Mouse (Mus musculus) hindbrain, embryonic 12.5 days (tissue): ENCODE measurements around the gene Phf2. TPM values are rescaled to one million over a fixed set of nuclear protein-coding genes. Genes with fewer than 3 reads are reported as not detected.
A peak's percentile ranks its signal among the peaks of the same experiment; 100 is the strongest.

Experiments used
- ATAC-seq: fragments of 200-750 bp; cut with Nextera tagmentation; 2 replicates; pipeline ENCODE4 v1.8.0; 2017; ENCODE audit warnings: moderate TSS enrichment; ENCODE audit not compliant: low FRiP score
- H3K27ac ChIP-seq: fragments of 300-500 bp; sonication (generic); 2 replicates; pipeline ENCODE4 v1.5.1; 2016; ENCODE audit warnings: mild to moderate bottlenecking
- H3K27me3 ChIP-seq: fragments of 300-500 bp; sonication (generic); 2 replicates; pipeline ENCODE4 v1.6.1; 2016; ENCODE audit warnings: mild to moderate bottlenecking
- H3K36me3 ChIP-seq: fragments of 300-500 bp; sonication (generic); 2 replicates; pipeline ENCODE4 v1.6.1; 2016; ENCODE audit warnings: mild to moderate bottlenecking
- H3K4me1 ChIP-seq: fragments of 300-500 bp; sonication (generic); 2 replicates; pipeline ENCODE4 v1.6.1; 2016
- H3K4me2 ChIP-seq: fragments of 300-500 bp; sonication (generic); replicated peaks from 2 replicates; pipeline ENCODE4 v1.6.1; 2016; ENCODE audit warnings: mild to moderate bottlenecking
- H3K4me3 ChIP-seq: fragments of 300-500 bp; sonication (generic); 2 replicates; pipeline ENCODE4 v1.5.1; 2016; ENCODE audit warnings: mild to moderate bottlenecking
- H3K9ac ChIP-seq: fragments of 300-500 bp; sonication (generic); 2 replicates; pipeline ENCODE4 v1.6.1; 2016; ENCODE audit warnings: mild to moderate bottlenecking, moderate library complexity
- H3K9me3 ChIP-seq: fragments of 300-500 bp; sonication (generic); replicated peaks from 2 replicates; pipeline ENCODE4 v1.6.1; 2016; ENCODE audit warnings: mild to moderate bottlenecking
- WGBS: fragments of 180-500 bp; shearing (Covaris S2); methylation state at CpG from one replicate; pipeline ENCODE4 v1.1.7; 2016; 5-methylcytosine and 5-hydroxymethylcytosine counted together
- polyA plus RNA-seq: library from polyadenylated mRNA; unstranded; fragments of >200 nt; fragmentation: Nextera tagmentation; extraction: Ambion mirVana; gene quantifications from 2 replicates; pipeline ENCODE4 v1.2.1, GENCODE M21; 2016

Gene Phf2
- polyA plus RNA-seq, 1 experiment from 2014 or later, result 10.7 TPM

- H3K9ac ChIP-seq, result no peak overlapping the region
- no peak overlapping the region for H3K4me3 ChIP-seq
- no peak for ATAC-seq
- H3K4me1 ChIP-seq, result peaks cover 65% of the 10 kb centered on the region
- H3K27ac ChIP-seq, result peak overlapping the region; percentile 64
- no peaks in the 10 kb centered on the region for H3K27me3 ChIP-seq
- no peaks in the 10 kb centered on the region for H3K9me3 ChIP-seq
- no peak overlapping the region for H3K4me2 ChIP-seq
- H3K36me3 ChIP-seq, result no peaks in the 10 kb centered on the region
- 19% methylated on average over 2 of the region's 2 CpGs for WGBS
These were observed 17.4 kb downstream of the Phf2 start for GRCm38 (mm10) chr13:48853475-48853874.

GRCm38 (mm10) chr13:48852859-48853258 lies 18.1 kb downstream of the Phf2 start:
- no peak for ATAC-seq
- Histone ChIP-seq H3K27me3 (no peaks in the 10 kb centered on the region), H3K36me3 (no peaks in the 10 kb centered on the region), H3K9me3 (no peaks in the 10 kb centered on the region), H3K4me3 (no peak overlapping the region), H3K27ac (no peak overlapping the region), H3K4me2 (no peak overlapping the region), H3K4me1 (peaks cover 59% of the 10 kb centered on the region), H3K9ac (no peak overlapping the region)
- 78% methylated on average over 3 of the region's 3 CpGs for WGBS

- no peak overlapping the region for H3K9ac ChIP-seq
- ATAC-seq, result no peak
- WGBS, result 90% methylated on average over 5 of the region's 5 CpGs
- H3K36me3 ChIP-seq, result no peaks in the 10 kb centered on the region
- no peaks in the 10 kb centered on the region for H3K27me3 ChIP-seq
- no peak overlapping the region for H3K27ac ChIP-seq
- no peak overlapping the region for H3K4me2 ChIP-seq
- H3K4me1 ChIP-seq, result peaks cover 48% of the 10 kb centered on the region
- H3K4me3 ChIP-seq, result no peak overlapping the region
- no peaks in the 10 kb centered on the region for H3K9me3 ChIP-seq
These were observed 19.2 kb downstream of the Phf2 start for GRCm38 (mm10) chr13:48851719-48852118.

GRCm38 (mm10) chr13:48850771-48851170 lies 20.1 kb downstream of the Phf2 start:
- Histone ChIP-seq H3K4me2 (no peak overlapping the region), H3K4me1 (peaks cover 40% of the 10 kb centered on the region), H3K4me3 (no peak overlapping the region), H3K9ac (0 out of 2 replicates have a peak overlapping the region, but pooled peaks have one; percentile 18), H3K27me3 (no peaks in the 10 kb centered on the region), H3K9me3 (no peaks in the 10 kb centered on the region), H3K27ac (0 out of 2 replicates have a peak overlapping the region, but pooled peaks have one; percentile 23), H3K36me3 (no peaks in the 10 kb centered on the region)
- 87% methylated on average over 8 of the region's 8 CpGs for WGBS
- no peak for ATAC-seq

- H3K27ac ChIP-seq, result no peak overlapping the region
- no peak overlapping the region for H3K4me3 ChIP-seq
- H3K9ac ChIP-seq, result 0 out of 2 replicates have a peak overlapping the region, but pooled peaks have one; percentile 9
- no peaks in the 10 kb centered on the region for H3K9me3 ChIP-seq
- H3K27me3 ChIP-seq, result no peaks in the 10 kb centered on the region
- H3K36me3 ChIP-seq, result no peaks in the 10 kb centered on the region
- 86% methylated on average over 2 of the region's 2 CpGs for WGBS
- no peak for ATAC-seq
- H3K4me2 ChIP-seq, result no peak overlapping the region
- H3K4me1 ChIP-seq, result peaks cover 39% of the 10 kb centered on the region
These were observed 20.6 kb downstream of the Phf2 start for GRCm38 (mm10) chr13:48850326-48850725.

GRCm38 (mm10) chr13:48849155-48849554 lies 21.8 kb downstream of the Phf2 start:
- ATAC-seq, result no peak
- Histone ChIP-seq H3K9me3 (no peaks in the 10 kb centered on the region), H3K4me3 (no peak overlapping the region), H3K4me2 (no peak overlapping the region), H3K4me1 (peaks cover 29% of the 10 kb centered on the region), H3K36me3 (no peaks in the 10 kb centered on the region), H3K27me3 (no peaks in the 10 kb centered on the region), H3K27ac (no peak overlapping the region), H3K9ac (no peak overlapping the region)
- WGBS, result 39% methylated on average over 3 of the region's 3 CpGs

GRCm38 (mm10) chr13:48845308-48845707 lies 25.6 kb downstream of the Phf2 start:
- H3K4me1 ChIP-seq, result peaks cover 13% of the 10 kb centered on the region
- no peak for ATAC-seq

GRCm38 (mm10) chr13:48843530-48843929 lies 27.4 kb downstream of the Phf2 start:
- Histone ChIP-seq H3K27me3 (no peaks in the 10 kb centered on the region), H3K4me1 (0 out of 2 replicates have a peak, but pooled peaks cover 4% of the 10 kb centered on the region), H3K4me2 (no peak overlapping the region), H3K36me3 (no peaks in the 10 kb centered on the region), H3K9ac (no peak overlapping the region), H3K27ac (no peak overlapping the region), H3K4me3 (no peak overlapping the region), H3K9me3 (no peaks in the 10 kb centered on the region)
- ATAC-seq, result no peak
- 91% methylated on average over 1 of the region's 1 CpGs for WGBS

More at GRCm38 (mm10) chr13:48845308-48845707, 25.6 kb downstream of the Phf2 start:
- Histone ChIP-seq H3K9ac (no peak overlapping the region), H3K4me2 (no peak overlapping the region), H3K27ac (no peak overlapping the region), H3K27me3 (no peaks in the 10 kb centered on the region), H3K4me3 (no peak overlapping the region), H3K36me3 (no peaks in the 10 kb centered on the region), H3K9me3 (no peaks in the 10 kb centered on the region)
- WGBS, result 71% methylated on average over 4 of the region's 4 CpGs

- no peaks in the 10 kb centered on the region for H3K27me3 ChIP-seq
- no peaks in the 10 kb centered on the region for H3K36me3 ChIP-seq
- H3K27ac ChIP-seq, result no peak overlapping the region
- no peak overlapping the region for H3K9ac ChIP-seq
- 76% methylated on average over 5 of the region's 5 CpGs for WGBS
- no peak overlapping the region for H3K4me3 ChIP-seq
- ATAC-seq, result no peak
- H3K9me3 ChIP-seq, result no peaks in the 10 kb centered on the region
- H3K4me2 ChIP-seq, result no peak overlapping the region
- H3K4me1 ChIP-seq, result 0 out of 2 replicates have a peak, but pooled peaks cover 4% of the 10 kb centered on the region
These were observed 28.9 kb downstream of the Phf2 start for GRCm38 (mm10) chr13:48841905-48842592.

- no peak overlapping the region for H3K9ac ChIP-seq
- WGBS, result 82% methylated on average over 2 of the region's 2 CpGs
- H3K36me3 ChIP-seq, result peaks cover 7% of the 10 kb centered on the region; the same call in 1 of the 2 replicates
- H3K27me3 ChIP-seq, result no peaks in the 10 kb centered on the region
- H3K27ac ChIP-seq, result no peak overlapping the region
- 0 out of 2 replicates have a peak, but pooled peaks cover 4% of the 10 kb centered on the region for H3K4me1 ChIP-seq
- no peak for ATAC-seq
- H3K4me3 ChIP-seq, result no peak overlapping the region
- H3K4me2 ChIP-seq, result no peak overlapping the region
- H3K9me3 ChIP-seq, result no peaks in the 10 kb centered on the region
These were observed 32.6 kb downstream of the Phf2 start for GRCm38 (mm10) chr13:48838284-48838683.

GRCm38 (mm10) chr13:48837537-48837936 lies 33.4 kb downstream of the Phf2 start:
- no peak overlapping the region for H3K27ac ChIP-seq
- 91% methylated on average over 6 of the region's 6 CpGs for WGBS
- no peaks in the 10 kb centered on the region for H3K9me3 ChIP-seq
- no peaks in the 10 kb centered on the region for H3K27me3 ChIP-seq
- no peak overlapping the region for H3K9ac ChIP-seq
- 0 out of 2 replicates have a peak, but pooled peaks cover 4% of the 10 kb centered on the region for H3K4me1 ChIP-seq
- no peak for ATAC-seq
- H3K36me3 ChIP-seq, result peaks cover 11% of the 10 kb centered on the region
- H3K4me2 ChIP-seq, result no peak overlapping the region
- no peak overlapping the region for H3K4me3 ChIP-seq

- Histone ChIP-seq H3K4me3 (no peak overlapping the region), H3K27me3 (no peaks in the 10 kb centered on the region), H3K9me3 (no peaks in the 10 kb centered on the region), H3K9ac (no peak overlapping the region), H3K27ac (0 out of 2 replicates have a peak overlapping the region, but pooled peaks have one; percentile 41), H3K36me3 (peaks cover 54% of the 10 kb centered on the region), H3K4me1 (peaks cover 2% of the 10 kb centered on the region; the same call in 1 of the 2 replicates), H3K4me2 (no peak overlapping the region)
- ATAC-seq, result peak; percentile 64; the same call in 1 of the 2 replicates
- WGBS, result 82% methylated on average over 14 of the region's 14 CpGs
These were observed 40.2 kb downstream of the Phf2 start for GRCm38 (mm10) chr13:48830528-48831250.
